Mouse (Mus musculus): Measurements from ENCODE around the gene Mdm4.

The Mdm4 gene

DNA sequence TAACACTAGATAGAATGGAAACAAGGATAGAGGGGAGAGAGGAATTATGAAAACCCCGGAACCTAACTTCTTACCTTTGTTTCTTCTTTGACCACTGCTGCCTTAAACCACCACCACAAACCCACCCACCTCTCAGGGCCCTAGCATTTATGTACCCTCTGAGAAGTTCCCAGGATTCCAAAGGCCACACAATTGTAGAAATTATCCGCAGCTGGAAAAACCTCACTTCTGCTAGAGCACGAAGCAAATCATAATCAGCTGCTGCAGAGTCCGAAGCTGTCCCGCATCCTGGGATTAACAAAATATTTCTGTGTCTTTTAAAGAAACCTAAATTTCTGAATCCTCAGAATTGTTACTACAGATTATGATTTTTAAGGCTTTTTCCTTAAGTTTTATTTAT lies at the start of gene Mdm4:
Mdm4 (minus strand) TSS at position 101 of the 400 bp plus-strand sequence.
- DNase-seq (ENCODE audit: low spot score) = no peak

DNA sequence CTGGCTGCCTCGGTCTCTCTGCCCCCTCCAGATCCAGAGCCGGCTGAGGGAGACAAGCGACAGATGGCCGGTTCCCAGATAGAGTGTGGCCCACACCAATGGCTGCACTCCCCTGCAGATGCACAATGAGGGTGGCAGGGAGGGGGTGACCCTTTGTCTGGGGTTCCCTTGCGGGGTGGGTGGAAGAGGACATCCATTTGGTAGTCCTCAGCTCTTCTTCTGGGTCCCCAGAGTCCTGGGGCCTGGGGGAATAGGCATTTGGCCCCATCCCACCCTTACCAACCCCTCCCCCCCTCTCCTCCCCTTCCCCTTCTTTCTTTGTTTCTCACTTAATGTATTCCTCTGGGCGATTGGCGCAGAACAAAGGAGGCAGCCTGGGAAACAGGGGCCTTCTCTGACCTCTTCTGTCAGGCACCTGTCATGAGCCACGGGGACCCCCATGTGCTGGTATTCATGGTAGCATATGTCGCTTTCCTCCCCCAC lies 49.8 kb upstream of the Mdm4 start:
- DNase-seq (ENCODE audit: low spot score) = peak; percentile 82

GRCm38 (mm10) chr1:133079509-133079908 lies 49.1 kb upstream of the Mdm4 start:
- peak; percentile 73 for DNase-seq (ENCODE audit: low spot score)

GRCm38 (mm10) chr1:133078338-133078727 lies 48.0 kb upstream of the Mdm4 start:
- no peak for DNase-seq (ENCODE audit: low spot score)

- peak; percentile 49 for DNase-seq (ENCODE audit: low spot score)
Observed at GRCm38 (mm10) chr1:133077606-133078337, 47.4 kb upstream of the Mdm4 start.

DNA sequence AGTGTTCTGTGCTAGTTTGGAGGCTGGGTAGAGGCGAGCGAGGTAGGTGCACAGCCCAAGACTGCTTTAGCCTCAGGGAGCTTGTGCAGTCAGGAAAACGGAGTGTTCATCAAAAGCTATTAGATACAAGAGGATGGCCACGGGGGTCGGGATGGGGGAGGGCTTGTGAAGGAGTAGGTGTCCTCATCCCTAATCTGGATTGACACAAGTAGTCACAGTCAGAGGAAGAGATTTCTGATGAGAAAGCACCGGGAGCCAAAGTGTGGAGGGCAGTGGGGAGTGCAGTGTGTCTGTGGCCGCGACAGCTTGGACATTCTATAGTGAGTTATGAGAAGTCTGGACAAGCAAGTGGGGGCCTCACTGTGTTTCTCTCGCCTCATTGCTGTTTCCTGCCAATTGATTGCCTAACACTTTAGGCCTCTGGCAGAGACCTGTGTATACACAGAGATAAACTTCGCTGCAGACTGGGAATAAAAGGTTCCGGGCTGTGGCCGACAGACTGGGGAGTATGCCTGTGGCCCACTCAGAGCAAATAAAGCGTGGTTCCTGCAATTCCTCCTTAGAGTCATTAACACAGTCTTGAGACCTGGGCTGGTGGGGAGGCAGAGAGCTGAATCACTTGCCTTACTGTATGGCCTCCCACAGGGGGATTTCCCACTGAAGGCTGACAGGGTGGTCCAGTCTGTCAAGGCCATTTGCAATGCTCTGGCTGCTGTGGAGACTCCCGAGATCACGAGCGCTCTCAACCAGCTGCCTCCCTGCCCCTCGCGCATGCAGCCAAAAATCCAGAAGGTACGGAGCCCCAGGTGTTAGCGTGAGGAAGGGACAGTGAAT lies 46.5 kb upstream of the Mdm4 start:
- no peak for DNase-seq (ENCODE audit: low spot score)

DNA sequence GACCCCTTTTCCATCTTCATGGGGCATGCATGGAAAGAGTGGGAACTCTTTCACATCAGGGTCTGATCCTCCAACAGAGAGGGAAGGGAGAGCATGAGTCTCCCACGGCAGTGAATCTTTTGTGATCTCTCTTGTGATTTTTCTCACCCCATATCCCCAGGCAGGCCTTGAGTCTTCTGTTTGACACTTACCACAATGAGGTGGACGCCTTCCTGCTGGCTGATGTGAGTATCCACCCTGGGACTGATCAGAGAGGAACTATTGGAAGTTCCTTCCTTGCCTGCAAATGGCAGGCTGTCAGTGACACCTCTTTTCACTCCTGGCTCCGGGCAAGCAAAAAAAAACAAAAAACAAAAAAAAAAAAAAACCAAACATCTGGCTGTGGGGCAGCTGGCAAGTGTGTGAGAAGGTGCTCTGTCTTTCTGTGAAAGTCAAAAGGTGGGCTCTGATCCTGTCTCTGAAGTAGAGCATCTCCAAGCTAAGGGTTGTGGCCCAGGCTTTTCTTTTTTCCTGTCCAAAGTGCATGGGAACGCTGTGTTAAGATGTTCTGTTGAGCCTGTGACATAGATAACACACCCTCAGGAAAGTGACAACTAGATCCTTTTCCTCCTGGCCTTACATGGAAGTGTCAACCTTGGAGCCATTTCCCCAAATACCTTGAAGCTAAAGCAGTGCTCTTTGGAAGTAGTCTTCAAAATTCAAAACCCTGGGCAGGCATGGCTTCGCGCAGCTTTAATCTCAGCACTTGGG lies 45.5 kb upstream of the Mdm4 start:
- DNase-seq (ENCODE audit: low spot score) = no peak

- DNase-seq (ENCODE audit: low spot score) = no peak
Observed at GRCm38 (mm10) chr1:133074541-133074940, 44.2 kb upstream of the Mdm4 start.

DNA sequence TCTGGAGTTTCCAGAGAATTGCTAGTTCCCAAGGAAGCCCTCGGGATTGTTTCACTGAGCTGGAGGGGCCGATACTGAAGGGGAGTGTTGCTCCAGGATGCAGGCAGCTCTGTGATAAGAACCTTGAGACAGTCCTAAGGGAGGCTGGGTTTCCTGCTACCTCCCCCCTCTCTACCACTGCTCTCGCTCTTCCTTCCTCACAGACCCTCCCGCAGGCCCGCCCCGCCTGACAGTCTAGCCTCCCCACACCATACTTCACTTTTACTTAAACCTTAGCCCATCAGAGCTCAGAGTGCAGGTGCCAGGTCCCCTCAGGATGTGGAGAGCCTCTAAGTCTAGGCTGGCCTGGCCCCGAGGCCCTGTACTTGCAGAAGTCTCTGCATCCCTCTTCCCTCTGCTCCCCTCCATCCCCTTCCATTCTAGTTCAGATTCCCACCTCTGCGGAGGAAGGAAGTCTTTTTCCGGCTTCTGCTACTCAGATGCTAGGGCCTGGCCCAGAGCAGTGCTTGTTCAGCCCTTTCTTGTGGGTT lies 43.0 kb upstream of the Mdm4 start:
- DNase-seq (ENCODE audit: low spot score) = no peak

- DNase-seq (ENCODE audit: low spot score) = no peak
Observed at GRCm38 (mm10) chr1:133071666-133072381, 41.5 kb upstream of the Mdm4 start.

DNA sequence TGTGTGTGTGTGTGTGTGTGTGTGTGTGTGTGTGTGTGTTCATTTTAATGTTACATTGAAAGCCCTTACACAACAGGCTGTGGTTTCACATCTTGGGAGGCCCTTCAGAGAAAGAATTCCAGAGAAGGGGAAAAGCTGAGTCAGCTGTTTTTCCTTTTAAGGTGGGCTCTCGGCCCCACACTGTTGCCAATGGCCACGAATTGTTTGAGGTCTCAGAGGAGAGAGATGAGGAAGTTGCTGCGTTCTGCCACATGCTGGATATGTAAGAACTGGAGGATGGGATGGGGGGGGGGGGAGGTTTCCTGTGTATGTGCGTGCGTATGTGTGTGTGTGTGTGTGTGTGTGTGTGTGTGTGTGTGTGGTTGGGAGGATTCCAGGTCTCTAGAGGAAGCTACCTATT lies 39.8 kb upstream of the Mdm4 start:
- peak; percentile 48 for DNase-seq (ENCODE audit: low spot score)

- DNase-seq (ENCODE audit: low spot score) = no peak
Observed at GRCm38 (mm10) chr1:133069275-133070120, 39.1 kb upstream of the Mdm4 start.

- DNase-seq (ENCODE audit: low spot score) = no peak
Observed at GRCm38 (mm10) chr1:133068669-133069274, 38.4 kb upstream of the Mdm4 start.

DNA sequence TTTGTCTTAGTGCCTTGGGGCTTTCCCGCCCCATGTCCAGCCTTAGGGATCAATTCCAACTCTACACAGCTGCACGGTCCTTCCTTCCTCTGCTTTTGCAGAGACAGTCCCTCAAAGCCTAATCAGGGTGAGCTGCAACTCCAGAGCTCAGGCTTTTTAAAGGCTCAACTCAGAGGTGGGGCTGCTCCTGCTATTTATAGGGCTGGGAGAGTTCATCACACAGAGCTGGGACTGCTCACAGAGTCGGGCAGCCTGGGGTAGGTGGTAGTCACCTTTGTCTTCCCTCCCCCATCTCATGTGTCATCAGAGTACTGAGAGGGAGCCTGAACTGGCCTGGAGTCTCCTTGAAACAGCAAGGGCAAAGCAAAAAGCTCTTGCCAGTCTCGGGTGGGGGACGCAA lies 37.9 kb upstream of the Mdm4 start:
- no peak for DNase-seq (ENCODE audit: low spot score)

- no peak for DNase-seq (ENCODE audit: low spot score)
Observed at GRCm38 (mm10) chr1:133063164-133063563, 32.8 kb upstream of the Mdm4 start.

DNA sequence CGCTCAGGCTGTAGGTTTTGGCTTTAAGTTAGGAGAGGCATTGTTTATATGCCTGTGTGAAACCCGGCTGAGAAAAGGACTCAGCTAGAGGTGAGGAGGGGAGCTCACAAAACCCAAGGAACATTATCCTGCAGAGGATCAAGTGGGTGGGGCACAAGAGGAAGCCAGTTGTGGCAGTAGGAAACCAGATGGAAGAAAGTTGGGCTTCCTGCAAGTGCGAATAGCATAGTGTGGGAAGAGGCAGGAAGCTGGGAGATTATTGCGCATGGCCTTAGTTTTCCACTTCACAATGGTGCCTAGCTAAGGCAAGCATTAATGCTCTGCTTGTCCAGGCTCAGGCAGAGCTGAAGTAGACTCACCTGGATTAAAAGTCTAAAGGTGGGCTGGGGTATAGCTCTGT lies 30.3 kb upstream of the Mdm4 start:
- DNase-seq (ENCODE audit: low spot score) = no peak

DNA sequence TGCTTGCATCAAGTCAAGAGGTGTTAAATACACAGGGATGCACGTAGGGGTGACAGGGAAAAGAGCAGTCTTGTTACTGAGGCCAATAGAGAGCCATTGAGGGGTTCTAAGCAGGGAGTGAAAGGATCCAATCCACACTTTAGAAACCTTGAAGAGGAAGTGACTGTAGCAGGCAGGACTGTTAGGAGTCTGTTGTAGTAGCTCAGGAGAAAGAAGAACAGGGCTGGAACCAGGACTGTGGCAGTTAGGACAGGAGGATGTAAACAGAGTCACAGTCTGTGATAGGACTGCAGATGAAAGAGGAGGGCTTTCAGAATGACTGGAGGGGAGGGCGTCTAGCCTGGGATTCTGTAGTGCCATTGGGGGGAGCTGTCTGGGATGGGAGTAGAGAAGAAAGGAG lies 29.2 kb upstream of the Mdm4 start:
- no peak for DNase-seq (ENCODE audit: low spot score)

DNA sequence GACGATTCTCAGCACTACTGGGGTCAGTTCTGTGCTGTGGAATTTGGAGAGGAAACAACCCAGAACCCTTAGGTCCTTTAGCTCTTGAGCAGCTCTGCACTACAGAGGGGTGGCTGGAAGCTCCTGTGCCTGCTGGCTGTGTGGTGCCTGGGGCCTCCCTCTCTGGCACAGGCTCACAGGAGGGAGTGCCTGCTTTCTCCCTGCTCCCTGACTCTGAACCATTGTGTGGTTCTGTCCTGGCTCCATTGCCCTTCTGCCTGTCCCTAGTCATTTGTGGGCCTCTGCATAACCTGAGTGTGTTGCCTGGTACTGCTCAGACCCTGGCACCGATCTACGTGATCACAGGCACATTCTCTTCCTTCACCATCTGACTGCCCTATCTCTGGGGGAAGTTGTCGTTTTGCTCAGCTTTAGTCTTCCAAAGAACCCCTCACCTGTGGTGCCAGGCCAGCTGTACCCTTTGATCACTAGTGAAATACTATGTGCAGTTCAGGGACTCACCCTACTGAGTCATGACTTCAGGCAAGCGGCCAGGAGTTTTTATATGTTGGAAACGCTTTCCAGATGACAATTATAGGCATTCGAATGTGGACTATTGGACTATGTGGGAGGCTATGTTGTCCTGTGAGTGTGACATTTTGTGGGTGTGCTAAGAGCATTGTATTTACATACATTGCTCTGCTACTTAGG lies 27.1 kb upstream of the Mdm4 start:
- no peak for DNase-seq (ENCODE audit: low spot score)

- no peak for DNase-seq (ENCODE audit: low spot score)
Observed at GRCm38 (mm10) chr1:133054326-133054725, 24.0 kb upstream of the Mdm4 start.

- no peak for DNase-seq (ENCODE audit: low spot score)
Observed at GRCm38 (mm10) chr1:133053034-133053433, 22.7 kb upstream of the Mdm4 start.
